Mouse (Mus musculus) heart, postnatal 10 days (tissue): ENCODE results near the gene Ttn. TPM values are rescaled to one million over a fixed set of nuclear protein-coding genes. Genes with fewer than 3 reads are reported as not detected.

Source experiments
- DNase-seq, 2 experiments: peaks; one replicate each; pipeline ENCODE4 v3.0.0; 2021
- intact Hi-C: fragments of 180-260 bp; cut with DNase I; formaldehyde crosslinking; loops from one replicate; pipeline ENCODE4 v1.15.1; 2025
- total RNA-seq, 2 experiments: library from RNA; stranded (reverse); gene quantifications; 2 replicates each; pipeline ENCODE4 v1.2.3; 2021

The Ttn gene
- total RNA-seq, 2 experiments from 2014 or later = 2,261 to 2,393 TPM

- no peak for DNase-seq
- intact Hi-C loops = loop anchor here (10.0 kb wide), 1 partner anchor 838 kb away; no protein-coding TSS in a partner anchor
Observed at GRCm38 (mm10) chr2:76866928-76867327, 115.4 kb downstream of the Ttn start.

GRCm38 (mm10) chr2:76865497-76865896 is 116.8 kb downstream of the Ttn start:
- DNase-seq = no peak
- intact Hi-C loops = loop anchor here (10.0 kb wide), 1 partner anchor 839 kb away; no protein-coding TSS in a partner anchor

GRCm38 (mm10) chr2:76861327-76861726 is 121.0 kb downstream of the Ttn start:
- DNase-seq = no peak
- intact Hi-C loops = loop anchor here (10.0 kb wide), 1 partner anchor 843 kb away; no protein-coding TSS in a partner anchor

- peak; percentile 47 to 59 for DNase-seq
- intact Hi-C loops = no loop called here
Observed at GRCm38 (mm10) chr2:76850066-76850465, 132.3 kb downstream of the Ttn start.

- intact Hi-C loops = no loop called here
- DNase-seq = no peak
Observed at GRCm38 (mm10) chr2:76843162-76843561, 139.2 kb downstream of the Ttn start.

GRCm38 (mm10) chr2:76820472-76820871 is 161.9 kb downstream of the Ttn start:
- no peak for DNase-seq
- intact Hi-C loops = no loop called here

- intact Hi-C loops = no loop called here
- no peak for DNase-seq
Observed at GRCm38 (mm10) chr2:76817796-76818195, 164.6 kb downstream of the Ttn start.

GRCm38 (mm10) chr2:76814048-76814817 is 168.1 kb downstream of the Ttn start:
- no peak for DNase-seq
- intact Hi-C loops = no loop called here

- intact Hi-C loops = no loop called here
- DNase-seq = no peak
Observed at GRCm38 (mm10) chr2:76811160-76811559, 171.2 kb downstream of the Ttn start.

- DNase-seq = peak; percentile 42 to 53
- intact Hi-C loops = no loop called here
Observed at GRCm38 (mm10) chr2:76808334-76808733, 174.0 kb downstream of the Ttn start.

- intact Hi-C loops = no loop called here
- DNase-seq = peak; percentile 63 to 66
Observed at GRCm38 (mm10) chr2:76807284-76807683, 175.1 kb downstream of the Ttn start.

- peak in 1 of 2 experiments; percentile 29 for DNase-seq
- intact Hi-C loops = no loop called here
Observed at GRCm38 (mm10) chr2:76806861-76807260, 175.5 kb downstream of the Ttn start.

- DNase-seq = peak; percentile 53 to 65
- intact Hi-C loops = no loop called here
Observed at GRCm38 (mm10) chr2:76806376-76806775, 176.0 kb downstream of the Ttn start.

GRCm38 (mm10) chr2:76805191-76805892 is 177.0 kb downstream of the Ttn start:
- intact Hi-C loops = no loop called here
- DNase-seq = no peak

GRCm38 (mm10) chr2:76784171-76784570 is 198.2 kb downstream of the Ttn start:
- DNase-seq = no peak
- intact Hi-C loops = no loop called here

GRCm38 (mm10) chr2:76780792-76781191 is 201.6 kb downstream of the Ttn start:
- intact Hi-C loops = no loop called here
- DNase-seq = no peak

- intact Hi-C loops = no loop called here
- DNase-seq = no peak
Observed at GRCm38 (mm10) chr2:76769831-76770230, 212.5 kb downstream of the Ttn start.

- DNase-seq = no peak
- intact Hi-C loops = no loop called here
Observed at GRCm38 (mm10) chr2:76767231-76767630, 215.1 kb downstream of the Ttn start.

GRCm38 (mm10) chr2:76764526-76764925 is 217.8 kb downstream of the Ttn start:
- no peak for DNase-seq
- intact Hi-C loops = no loop called here

- no peak for DNase-seq
- intact Hi-C loops = no loop called here
Observed at GRCm38 (mm10) chr2:76762154-76762553, 220.2 kb downstream of the Ttn start.

GRCm38 (mm10) chr2:76756461-76756860 is 225.9 kb downstream of the Ttn start:
- DNase-seq = no peak
- intact Hi-C loops = no loop called here

GRCm38 (mm10) chr2:76751993-76752392 is 230.4 kb downstream of the Ttn start:
- DNase-seq = no peak
- intact Hi-C loops = no loop called here
